Mouse (Mus musculus) spleen, adult 2 months (tissue): Measurements from ENCODE around the gene Pdcd6ip.

ENCODE experiments used
- CTCF ChIP-seq: fragments of 200-500 bp; IDR thresholded peaks from 2 replicates; pipeline ENCODE4 v1.5.1; 2011; ENCODE audit warnings: mild to moderate bottlenecking, inconsistent platforms; ENCODE audit not compliant: insufficient read depth, insufficient read length, insufficient replicate concordance; ENCODE audit errors: extremely low read depth
- POLR2A ChIP-seq: fragments of 200-500 bp; IDR thresholded peaks from 2 replicates; pipeline ENCODE4 v1.6.1; 2011; ENCODE audit warnings: low read depth, low read length, inconsistent platforms

DNA sequence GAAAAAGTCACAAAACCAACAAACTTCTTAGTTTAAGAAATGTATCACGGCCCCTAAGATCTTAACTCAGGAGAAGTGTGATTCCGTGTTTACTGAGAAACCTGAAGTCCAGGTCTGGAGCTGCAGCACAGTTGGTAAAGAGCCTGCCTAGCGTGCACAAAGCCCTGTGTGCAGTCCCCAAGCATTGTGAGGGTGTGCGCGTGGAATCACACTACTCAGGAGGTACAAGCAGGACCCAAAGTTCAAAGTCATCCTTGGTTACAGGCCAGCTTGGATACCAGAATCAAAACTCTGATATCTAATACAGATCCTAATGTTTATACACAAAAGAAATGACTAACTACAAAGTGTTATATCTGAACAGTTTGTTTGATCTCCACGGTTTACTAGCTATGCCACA, 34.3 kb downstream of the Pdcd6ip start:
- TF ChIP-seq POLR2A (no peak), CTCF (no peak)
